Mouse (Mus musculus) embryo, embryonic 11 days (tissue): Measurements from ENCODE around the gene Shroom4.

Source experiments
- DNase-seq: peaks from one replicate; pipeline ENCODE4 v3.0.0-alpha.2; 2015

The Shroom4 gene

GRCm38 (mm10) chrX:6496374-6496773, 96.7 kb downstream of the Shroom4 start:
- DNase-seq, result no peak

DNA sequence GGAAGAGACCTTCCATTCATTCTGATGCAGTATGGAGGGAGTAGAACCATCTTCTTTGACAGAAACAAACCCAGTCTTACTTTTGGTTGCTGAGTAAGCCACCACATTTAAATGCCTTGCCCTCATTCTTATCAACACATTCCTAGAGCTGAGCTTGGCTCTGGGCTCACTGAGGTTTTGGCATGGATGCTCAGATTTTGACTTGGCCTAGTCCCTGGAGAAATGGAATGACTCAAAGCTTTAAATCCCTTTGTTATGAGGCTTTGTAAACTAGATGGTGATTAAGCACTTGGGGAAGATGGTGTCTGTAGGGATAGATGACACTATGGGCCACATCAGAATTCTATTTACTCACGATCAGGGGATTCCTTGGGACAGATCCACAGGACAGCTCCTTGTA, 102.2 kb downstream of the Shroom4 start:
- no peak for DNase-seq

DNA sequence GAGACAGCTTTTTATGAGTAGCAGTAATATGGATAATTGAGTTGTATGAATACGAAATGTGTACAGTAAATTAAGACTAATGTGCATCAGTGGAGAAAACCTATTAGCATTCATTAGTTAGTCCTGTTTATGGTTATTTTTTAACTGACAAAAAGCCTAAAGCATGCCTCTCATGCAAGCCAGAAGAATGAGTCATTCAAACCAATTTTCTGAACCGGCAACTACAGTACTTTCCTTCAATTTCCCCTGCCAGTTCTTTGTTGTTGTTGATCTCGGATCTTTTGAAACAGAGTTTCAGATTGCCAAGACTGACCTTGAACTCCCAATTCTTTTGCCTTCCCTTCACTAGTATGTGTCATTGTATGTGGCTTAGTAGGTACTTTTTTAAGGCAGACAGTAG, 117.6 kb downstream of the Shroom4 start:
- no peak for DNase-seq

GRCm38 (mm10) chrX:6518421-6518820, 118.8 kb downstream of the Shroom4 start:
- DNase-seq, result no peak

GRCm38 (mm10) chrX:6522935-6523334, 123.3 kb downstream of the Shroom4 start:
- peak; percentile 36 for DNase-seq

- DNase-seq, result no peak
Observed at GRCm38 (mm10) chrX:6536636-6537035, 137.0 kb downstream of the Shroom4 start.

GRCm38 (mm10) chrX:6537689-6538088, 138.0 kb downstream of the Shroom4 start:
- DNase-seq, result no peak

GRCm38 (mm10) chrX:6565066-6565465, 165.4 kb downstream of the Shroom4 start:
- DNase-seq, result no peak

DNA sequence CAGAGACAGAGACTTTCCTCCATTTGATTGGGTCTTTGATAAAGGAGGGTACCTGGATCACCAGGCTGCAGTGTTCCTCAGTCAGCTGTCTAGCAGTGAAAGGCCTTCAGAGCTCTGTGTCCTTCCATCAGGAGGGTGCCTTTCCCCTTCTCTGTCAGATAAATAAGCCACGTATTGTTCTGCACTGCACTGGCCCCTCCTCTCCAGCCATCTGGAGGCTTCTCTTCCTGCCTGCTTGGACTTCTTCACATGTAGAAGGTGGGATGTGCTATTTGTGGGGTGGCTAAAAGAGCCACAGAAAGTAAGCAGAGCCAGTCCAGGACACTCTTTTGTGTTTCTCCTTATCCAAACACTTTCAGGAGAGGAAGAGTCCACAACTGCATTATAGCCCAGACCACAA, 174.9 kb downstream of the Shroom4 start:
- no peak for DNase-seq

GRCm38 (mm10) chrX:6577001-6577400, 177.3 kb downstream of the Shroom4 start:
- peak; percentile 10 for DNase-seq

- no peak for DNase-seq
Observed at GRCm38 (mm10) chrX:6580671-6581070, 181.0 kb downstream of the Shroom4 start.

- DNase-seq, result no peak
Observed at GRCm38 (mm10) chrX:6581181-6581580, 181.5 kb downstream of the Shroom4 start.

GRCm38 (mm10) chrX:6582646-6583045, 183.0 kb downstream of the Shroom4 start:
- no peak for DNase-seq

DNA sequence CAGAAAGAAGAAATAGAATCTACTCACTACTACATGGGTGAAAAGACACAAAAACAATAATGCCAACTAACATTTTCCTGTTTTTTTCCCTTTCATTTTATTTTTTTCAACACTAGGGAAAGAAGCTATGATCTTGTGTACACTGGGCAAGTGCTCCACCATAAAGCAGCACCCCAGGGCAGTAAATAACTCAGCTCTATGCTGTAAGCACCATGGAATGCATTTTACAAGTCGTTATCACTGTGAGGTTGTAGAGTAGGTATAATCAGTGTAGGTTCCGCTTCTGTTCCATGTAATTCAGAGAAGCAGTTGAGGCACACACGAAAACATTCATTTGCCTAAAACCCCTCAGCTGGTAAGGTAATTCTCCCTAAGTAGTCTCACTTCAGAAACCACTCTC, 194.5 kb downstream of the Shroom4 start:
- DNase-seq, result no peak

DNA sequence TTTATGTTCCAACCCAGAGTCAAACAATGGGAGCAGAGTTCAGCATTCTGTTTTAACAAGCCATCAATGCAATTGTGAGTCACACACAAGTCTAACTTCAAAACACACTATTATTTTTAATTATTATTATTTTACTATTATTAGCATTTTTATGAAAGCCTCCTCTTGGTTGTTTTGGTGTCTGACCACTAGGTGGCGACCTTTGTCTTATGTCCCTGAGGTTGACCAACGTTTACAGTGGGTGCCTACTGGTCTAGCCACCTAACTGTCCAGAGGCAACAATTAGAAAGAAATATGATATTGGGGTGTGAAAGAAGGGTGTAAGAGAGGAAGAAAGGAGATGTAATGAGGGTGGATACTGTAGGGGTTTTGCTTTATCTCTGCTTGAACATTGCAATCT, 254.4 kb downstream of the Shroom4 start:
- peak; percentile 27 for DNase-seq

- DNase-seq, result no peak
Observed at GRCm38 (mm10) chrX:6658820-6659324, 259.2 kb downstream of the Shroom4 start.
